Mouse (Mus musculus) activated CD4-positive, CD25-positive, alpha-beta regulatory T cell (primary cell): ENCODE results near the gene Nt5dc1. TPM values are rescaled to one million over a fixed set of nuclear protein-coding genes. Genes with fewer than 3 reads are reported as not detected.

Experiments
- polyA plus RNA-seq, 2 experiments: library from polyadenylated mRNA; unstranded; fragments of 100-300 nt; shearing (Covaris generic); gene quantifications; one replicate each; pipeline ENCODE4 v1.2.1; 2017

The Nt5dc1 gene
- 10 to 100 TPM; 47.6 to 56.6 TPM for polyA plus RNA-seq

GRCm38 (mm10) chr10:34418204-34418756 is at the start of gene Nt5dc1:
Nt5dc1 (minus strand) TSS chr10:34418552.

GRCm38 (mm10) chr10:34389681-34390080 is 28.7 kb downstream of the Nt5dc1 start, which contains the start of gene Col10a1:
Col10a1 (plus strand) TSS chr10:34389981.

GRCm38 (mm10) chr10:34297299-34297979 is 120.9 kb downstream of the Nt5dc1 start, which contains the start of gene Tspyl4:
Tspyl4 (plus strand) TSS chr10:34297442.

GRCm38 (mm10) chr10:34281962-34282388 is 136.4 kb downstream of the Nt5dc1 start, which contains the start of gene Tspyl1:
Tspyl1 (plus strand) TSS chr10:34282190.

Other genes starting within 250 kb of the Nt5dc1 start
- 1 to 10 TPM; 1.5 to 2.7 TPM for gene Dse, start 210.8 kb downstream of the Nt5dc1 start, polyA plus RNA-seq
- gene Tspyl1, start 136.4 kb downstream of the Nt5dc1 start, polyA plus RNA-seq, result 10 to 100 TPM; 55.1 to 72.8 TPM
- 10 to 100 TPM; 13.4 to 17.6 TPM for gene Tspyl4, start 121.1 kb downstream of the Nt5dc1 start, polyA plus RNA-seq
- 1 to 10 TPM in 1 of 2 experiments, under 1 TPM in 1; 0.63 to 1.0 TPM for gene Col10a1, start 28.6 kb downstream of the Nt5dc1 start, polyA plus RNA-seq
- gene Frk, start 64.8 kb upstream of the Nt5dc1 start, polyA plus RNA-seq, result not detected